Mouse (Mus musculus) embryonic facial prominence, embryonic 13.5 days (tissue): ENCODE data around the gene Ric8b. TPM values are rescaled to one million over a fixed set of nuclear protein-coding genes. Genes with fewer than 3 reads are reported as not detected.

Experiments used
- ATAC-seq: fragments of 200-750 bp; cut with Nextera tagmentation; 2 replicates; pipeline ENCODE4 v1.8.0; 2017; ENCODE audit warnings: low read depth; ENCODE audit not compliant: insufficient number of reproducible peaks, insufficient read depth, low FRiP score, low TSS enrichment
- H3K27ac ChIP-seq: fragments of 300-500 bp; sonication (generic); 2 replicates; pipeline ENCODE4 v1.5.1; 2015; ENCODE audit warnings: moderate library complexity, mild to moderate bottlenecking, inconsistent platforms
- H3K27me3 ChIP-seq: fragments of 300-500 bp; sonication (generic); 2 replicates; pipeline ENCODE4 v1.6.1; 2015; ENCODE audit warnings: mild to moderate bottlenecking, inconsistent platforms
- H3K36me3 ChIP-seq: fragments of 300-500 bp; sonication (generic); 2 replicates; pipeline ENCODE4 v1.6.1; 2015; ENCODE audit warnings: mild to moderate bottlenecking, inconsistent platforms
- H3K4me1 ChIP-seq: fragments of 300-500 bp; sonication (generic); 2 replicates; pipeline ENCODE4 v1.6.1; 2015; ENCODE audit warnings: inconsistent platforms
- H3K4me2 ChIP-seq: fragments of 300-500 bp; sonication (generic); 2 replicates; pipeline ENCODE4 v1.6.1; 2015; ENCODE audit warnings: moderate library complexity, mild to moderate bottlenecking, inconsistent platforms
- H3K4me3 ChIP-seq: fragments of 300-500 bp; sonication (generic); 2 replicates; pipeline ENCODE4 v1.5.1; 2015; ENCODE audit warnings: mild to moderate bottlenecking, inconsistent platforms
- H3K9ac ChIP-seq: fragments of 300-500 bp; sonication (generic); 2 replicates; pipeline ENCODE4 v1.6.1; 2015; ENCODE audit warnings: mild to moderate bottlenecking, inconsistent platforms
- H3K9me3 ChIP-seq: fragments of 300-500 bp; sonication (generic); 2 replicates; pipeline ENCODE4 v1.6.1; 2016; ENCODE audit warnings: inconsistent platforms
- WGBS: fragments of 180-500 bp; shearing (Covaris S2); methylation state at CpG from one replicate; pipeline ENCODE4 v1.1.7; 2015; ENCODE audit warnings: mixed read lengths; 5-methylcytosine and 5-hydroxymethylcytosine counted together
- polyA plus RNA-seq: library from polyadenylated mRNA; unstranded; fragments of >200 nt; fragmentation: Nextera tagmentation; extraction: Ambion mirVana; gene quantifications from 2 replicates; pipeline ENCODE4 v1.2.1, GENCODE M21; 2015

Ric8b gene
- polyA plus RNA-seq, 1 experiment from 2014 or later = 23.0 TPM

DNA sequence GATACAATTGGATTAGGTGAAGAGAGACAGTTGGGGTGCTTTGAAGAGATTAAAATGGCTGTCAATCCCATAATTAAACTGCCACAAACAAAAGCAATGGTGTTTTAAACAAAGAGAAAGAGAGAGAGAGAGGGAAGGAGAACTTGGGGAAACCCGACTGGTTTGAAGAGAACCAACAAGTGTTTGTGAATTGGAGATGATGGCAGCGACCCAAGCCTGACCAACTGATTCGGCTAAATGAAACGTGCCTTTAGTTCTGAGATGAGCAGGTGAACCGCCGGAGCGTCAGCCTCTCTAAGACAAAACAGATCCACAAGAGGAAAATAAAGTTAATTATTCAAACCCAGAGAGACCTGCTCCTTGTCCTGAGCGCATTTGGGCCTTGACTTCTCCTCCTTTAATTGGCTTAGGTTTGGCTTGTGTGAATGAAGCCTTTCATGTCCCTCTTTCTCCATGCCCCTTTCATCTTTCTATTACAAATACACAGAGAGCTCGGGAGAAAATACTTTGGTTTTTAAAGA, 97.1 kb downstream of the Ric8b start:
- peaks cover 59% of the 10 kb centered on the region for H3K36me3 ChIP-seq
- no peak overlapping the region for H3K4me2 ChIP-seq
- no peak overlapping the region for H3K4me3 ChIP-seq
- no peak for ATAC-seq
- H3K4me1 ChIP-seq = no peaks in the 10 kb centered on the region
- no peaks in the 10 kb centered on the region for H3K9me3 ChIP-seq
- 59% methylated on average over 9 of the region's 9 CpGs for WGBS
- no peaks in the 10 kb centered on the region for H3K27me3 ChIP-seq
- no peak overlapping the region for H3K27ac ChIP-seq
- no peak overlapping the region for H3K9ac ChIP-seq

DNA sequence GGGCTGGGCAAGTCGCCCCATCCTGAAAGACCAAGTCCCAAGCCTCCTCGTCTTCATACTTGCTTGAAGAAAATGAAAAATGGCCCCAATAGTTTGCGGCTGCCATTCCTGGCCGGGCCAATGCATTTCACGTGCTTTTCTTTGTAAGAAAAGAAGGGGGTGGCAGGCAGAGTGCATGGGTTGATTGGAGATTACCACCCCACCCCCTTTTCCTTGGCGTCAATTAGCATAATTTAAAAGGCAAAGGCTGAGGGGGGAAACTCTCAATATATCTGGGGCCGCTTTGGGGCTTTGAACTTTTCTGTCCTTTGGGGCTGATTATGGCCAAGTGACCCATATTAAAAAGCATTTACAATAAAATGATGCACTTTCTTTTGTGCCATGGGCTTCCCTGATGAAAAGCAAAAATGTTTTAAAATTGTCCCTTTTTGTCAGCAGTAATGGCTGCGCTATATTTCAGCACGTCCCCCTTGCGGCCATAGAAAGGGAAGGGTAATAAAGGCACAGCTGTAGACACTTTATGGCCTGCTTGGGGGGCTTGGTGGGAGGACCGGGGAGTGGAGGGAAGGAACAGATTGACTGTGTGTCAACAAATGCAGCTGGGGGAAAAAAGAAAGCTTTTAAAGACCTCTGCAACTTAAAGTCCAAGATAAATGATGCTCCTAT, 105.4 kb downstream of the Ric8b start:
- 0 out of 2 replicates have a peak, but pooled peaks cover 3% of the 10 kb centered on the region for H3K4me1 ChIP-seq
- ATAC-seq = no peak
- H3K9ac ChIP-seq = no peak overlapping the region
- 62% methylated on average over 11 of the region's 11 CpGs for WGBS
- no peak overlapping the region for H3K27ac ChIP-seq
- H3K27me3 ChIP-seq = no peaks in the 10 kb centered on the region
- H3K9me3 ChIP-seq = no peaks in the 10 kb centered on the region
- peaks cover 9% of the 10 kb centered on the region for H3K36me3 ChIP-seq
- H3K4me2 ChIP-seq = no peak overlapping the region
- H3K4me3 ChIP-seq = no peak overlapping the region

DNA sequence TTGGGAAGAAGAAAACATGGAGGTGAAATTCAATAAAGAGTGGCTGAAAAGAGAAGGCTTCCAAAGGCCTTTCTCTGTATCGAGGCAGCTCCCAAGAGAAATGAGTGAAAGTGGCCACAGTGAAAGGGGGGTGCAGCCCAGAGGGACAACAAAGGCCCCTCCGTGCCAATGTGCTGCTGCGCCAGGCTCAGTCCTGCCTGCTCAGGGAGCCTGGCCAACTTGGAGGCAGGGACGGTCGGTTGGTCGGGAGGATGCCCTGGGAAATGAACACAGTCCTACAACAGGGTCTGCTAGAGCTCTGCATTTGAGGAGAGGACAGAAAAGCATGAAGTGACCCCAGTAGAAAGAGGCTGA, 105.9 kb downstream of the Ric8b start:
- Histone ChIP-seq H3K9ac (no peak overlapping the region), H3K4me1 (0 out of 2 replicates have a peak, but pooled peaks cover 3% of the 10 kb centered on the region), H3K9me3 (no peaks in the 10 kb centered on the region), H3K27me3 (no peaks in the 10 kb centered on the region), H3K36me3 (peaks cover 6% of the 10 kb centered on the region), H3K4me3 (no peak overlapping the region), H3K4me2 (no peak overlapping the region), H3K27ac (no peak overlapping the region)
- WGBS = 73% methylated on average over 6 of the region's 6 CpGs
- no peak for ATAC-seq

DNA sequence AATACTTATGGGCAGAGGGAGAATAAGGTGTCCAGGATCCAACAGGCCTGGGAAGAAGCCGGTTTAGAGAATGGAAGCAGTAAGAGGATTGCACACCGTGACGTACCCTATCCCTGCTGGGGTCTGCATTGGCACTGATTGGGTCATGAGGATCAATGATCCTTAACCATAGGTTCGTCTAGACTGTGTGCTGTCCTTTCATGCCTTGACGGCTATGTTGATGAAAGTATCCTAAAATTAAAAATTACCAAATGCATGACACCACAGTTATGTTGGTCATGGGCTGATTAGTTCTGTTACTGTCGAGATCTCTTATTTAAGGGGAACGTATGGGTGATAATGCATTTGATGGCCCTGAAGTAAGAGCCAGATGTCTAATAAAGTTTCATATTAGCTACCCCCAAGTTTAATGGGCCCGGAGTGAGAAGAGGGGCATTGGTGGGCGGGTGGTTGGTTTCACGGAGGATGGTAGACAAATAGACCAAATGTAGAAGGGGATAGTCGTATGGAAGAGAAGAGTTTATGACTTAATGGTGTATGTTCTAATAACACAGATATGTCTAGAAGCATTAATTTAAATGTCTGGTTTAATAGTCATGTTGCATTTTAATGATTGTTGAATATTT, 108.5 kb downstream of the Ric8b start:
- Histone ChIP-seq H3K27me3 (no peaks in the 10 kb centered on the region), H3K4me1 (0 out of 2 replicates have a peak, but pooled peaks cover 3% of the 10 kb centered on the region), H3K9me3 (no peaks in the 10 kb centered on the region), H3K27ac (no peak overlapping the region), H3K36me3 (no peaks in the 10 kb centered on the region), H3K4me2 (no peak overlapping the region), H3K4me3 (no peak overlapping the region), H3K9ac (no peak overlapping the region)
- 90% methylated on average over 11 of the region's 11 CpGs for WGBS
- ATAC-seq = peak; percentile 95

DNA sequence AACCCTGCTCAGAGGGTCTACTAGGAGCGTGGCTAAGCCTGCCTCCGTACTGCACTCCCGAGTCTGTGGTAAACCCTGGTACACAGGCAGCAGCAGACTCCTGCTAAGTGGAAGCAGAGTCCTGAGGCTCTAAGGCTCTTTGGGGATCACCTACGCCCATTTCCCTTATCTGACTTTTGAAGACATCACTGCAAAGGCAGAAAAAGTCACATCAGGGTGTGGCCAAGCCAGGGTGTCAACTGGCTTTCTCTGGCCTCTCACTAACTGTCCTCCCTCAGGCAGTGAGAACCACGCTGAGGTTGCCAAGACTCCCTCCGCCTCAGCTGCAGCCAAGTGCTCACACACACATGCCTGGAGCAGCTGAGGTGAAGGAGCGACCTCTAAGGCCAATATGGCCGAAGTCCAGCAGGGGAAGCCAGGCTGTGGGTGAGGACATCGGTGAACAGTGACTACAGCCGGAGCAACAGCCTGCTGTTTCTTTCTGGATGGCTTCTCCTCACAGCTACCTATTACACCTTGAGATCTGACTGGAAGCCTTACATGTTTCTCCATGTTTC, 110.3 kb downstream of the Ric8b start:
- H3K36me3 ChIP-seq = no peaks in the 10 kb centered on the region
- no peak overlapping the region for H3K27ac ChIP-seq
- ATAC-seq = no peak
- H3K27me3 ChIP-seq = no peaks in the 10 kb centered on the region
- no peaks in the 10 kb centered on the region for H3K9me3 ChIP-seq
- 79% methylated on average over 10 of the region's 10 CpGs for WGBS
- H3K9ac ChIP-seq = no peak overlapping the region
- no peak overlapping the region for H3K4me3 ChIP-seq
- no peaks in the 10 kb centered on the region for H3K4me1 ChIP-seq
- H3K4me2 ChIP-seq = no peak overlapping the region

DNA sequence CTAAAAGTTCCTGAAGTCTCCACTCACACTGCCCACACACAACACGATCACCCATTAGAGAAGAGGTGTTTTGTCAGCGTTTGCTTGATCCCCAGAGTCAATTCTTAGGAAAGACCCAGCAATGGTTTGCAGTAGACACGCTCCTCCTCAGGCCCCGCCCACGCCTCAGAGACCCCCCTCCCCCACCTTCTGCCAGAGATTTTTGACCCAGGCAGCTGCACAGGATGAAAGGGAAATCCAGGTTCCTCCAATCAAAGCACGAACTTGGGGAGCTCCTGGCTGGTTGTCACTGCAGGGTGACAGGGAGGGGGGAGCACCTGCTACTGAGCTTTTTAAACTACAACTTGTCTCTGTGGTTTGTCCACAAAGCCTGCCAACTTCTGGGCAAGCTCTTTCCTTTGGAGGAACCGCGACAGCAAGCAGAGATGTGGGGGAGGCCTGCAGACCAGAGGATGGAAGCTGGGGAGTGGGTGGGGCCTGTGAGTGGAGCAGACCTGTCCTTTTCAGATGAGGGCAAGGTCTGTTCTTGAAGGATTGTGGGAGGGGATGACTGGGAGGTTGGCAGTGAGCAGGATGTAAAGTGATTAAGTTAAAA, 117.8 kb downstream of the Ric8b start:
- Histone ChIP-seq H3K4me3 (no peak overlapping the region), H3K4me1 (no peaks in the 10 kb centered on the region), H3K9me3 (no peaks in the 10 kb centered on the region), H3K36me3 (no peaks in the 10 kb centered on the region), H3K27ac (no peak overlapping the region), H3K9ac (no peak overlapping the region), H3K4me2 (no peak overlapping the region), H3K27me3 (no peaks in the 10 kb centered on the region)
- no peak for ATAC-seq
- WGBS = 26% methylated on average over 8 of the region's 8 CpGs

DNA sequence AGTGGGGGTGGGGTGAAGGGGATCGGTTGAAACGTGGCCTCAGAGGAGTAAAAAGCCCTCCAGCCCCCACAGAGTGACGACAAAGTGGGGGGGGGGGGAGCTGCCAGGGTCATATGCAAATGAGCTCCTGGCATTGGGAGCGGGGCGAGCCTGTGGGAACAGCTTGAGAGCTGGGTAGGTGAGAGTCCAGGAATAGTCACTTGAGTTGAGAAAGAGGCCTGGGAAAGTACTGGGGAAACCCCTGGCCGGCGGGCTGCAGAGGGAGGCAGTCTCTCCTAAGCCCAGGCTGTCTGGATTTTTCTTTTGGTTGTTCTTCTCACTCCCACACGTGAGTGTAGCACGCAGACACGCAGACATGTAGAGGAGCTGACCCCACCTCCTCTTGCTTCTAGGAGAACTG, 120.7 kb downstream of the Ric8b start:
- Histone ChIP-seq H3K4me3 (no peak overlapping the region), H3K4me1 (no peaks in the 10 kb centered on the region), H3K27ac (no peak overlapping the region), H3K9ac (no peak overlapping the region), H3K4me2 (no peak overlapping the region), H3K9me3 (no peaks in the 10 kb centered on the region), H3K36me3 (no peaks in the 10 kb centered on the region), H3K27me3 (no peaks in the 10 kb centered on the region)
- ATAC-seq = no peak
- whole genome bisulfite sequencing = 75% methylated on average over 10 of the region's 10 CpGs

DNA sequence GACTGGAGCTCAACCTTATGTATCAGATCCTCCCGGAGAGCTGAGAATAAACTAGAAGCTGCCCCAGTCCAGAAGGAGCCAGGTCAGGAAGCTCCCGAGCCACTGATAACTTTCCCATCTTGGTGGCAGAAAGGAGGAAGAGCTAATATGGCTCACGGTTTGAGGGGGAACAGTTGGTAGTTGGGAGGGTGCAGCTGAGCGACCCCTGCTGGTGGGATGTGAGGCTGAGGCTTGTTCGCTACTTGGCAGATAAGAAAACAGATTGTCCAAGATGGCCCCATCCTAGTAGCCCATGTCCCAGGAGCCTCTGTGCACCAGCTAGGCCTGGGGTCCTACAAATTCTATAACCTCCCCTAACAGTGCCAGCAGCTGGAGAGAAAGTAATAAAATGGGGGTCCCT, 121.4 kb downstream of the Ric8b start:
- Histone ChIP-seq H3K9ac (no peak overlapping the region), H3K4me1 (no peaks in the 10 kb centered on the region), H3K36me3 (no peaks in the 10 kb centered on the region), H3K27me3 (no peaks in the 10 kb centered on the region), H3K27ac (no peak overlapping the region), H3K4me3 (no peak overlapping the region), H3K4me2 (no peak overlapping the region), H3K9me3 (no peaks in the 10 kb centered on the region)
- no peak for ATAC-seq
- 87% methylated on average over 5 of the region's 5 CpGs for WGBS

DNA sequence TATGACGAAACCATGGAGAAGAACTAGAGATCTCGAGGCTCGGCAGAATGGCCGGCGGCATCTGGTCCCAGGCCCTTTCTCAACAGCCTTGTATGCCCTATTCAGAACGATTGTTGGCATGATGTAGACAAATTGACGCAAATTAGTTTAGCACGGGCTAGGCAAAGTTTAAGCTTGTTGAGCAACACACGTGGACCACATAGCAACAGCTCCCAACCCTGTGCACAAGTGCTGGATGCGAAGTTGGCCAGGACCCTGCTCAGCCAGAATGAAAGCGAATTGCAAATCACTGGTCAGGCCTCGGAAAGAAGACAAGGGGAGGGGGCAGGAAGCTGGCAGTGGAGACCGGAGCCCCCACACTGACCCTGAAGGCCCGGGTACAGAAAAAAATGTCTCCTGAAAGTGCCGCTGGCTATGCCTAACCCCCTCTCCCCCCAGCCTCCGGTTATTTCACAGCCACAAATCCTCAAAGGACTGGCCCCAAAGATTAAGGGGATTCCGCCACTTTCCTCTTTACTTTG, 126.8 kb downstream of the Ric8b start:
- peaks cover 10% of the 10 kb centered on the region for H3K4me1 ChIP-seq
- H3K4me3 ChIP-seq = peak overlapping the region; percentile 34
- no peak overlapping the region for H3K27ac ChIP-seq
- 16% methylated on average over 17 of the region's 17 CpGs for WGBS
- H3K27me3 ChIP-seq = 0 out of 2 replicates have a peak, but pooled peaks cover 6% of the 10 kb centered on the region
- no peaks in the 10 kb centered on the region for H3K9me3 ChIP-seq
- H3K36me3 ChIP-seq = no peaks in the 10 kb centered on the region
- ATAC-seq = no peak
- H3K9ac ChIP-seq = peak overlapping the region; percentile 64; the same call in 1 of the 2 replicates
- peak overlapping the region; percentile 59 for H3K4me2 ChIP-seq

DNA sequence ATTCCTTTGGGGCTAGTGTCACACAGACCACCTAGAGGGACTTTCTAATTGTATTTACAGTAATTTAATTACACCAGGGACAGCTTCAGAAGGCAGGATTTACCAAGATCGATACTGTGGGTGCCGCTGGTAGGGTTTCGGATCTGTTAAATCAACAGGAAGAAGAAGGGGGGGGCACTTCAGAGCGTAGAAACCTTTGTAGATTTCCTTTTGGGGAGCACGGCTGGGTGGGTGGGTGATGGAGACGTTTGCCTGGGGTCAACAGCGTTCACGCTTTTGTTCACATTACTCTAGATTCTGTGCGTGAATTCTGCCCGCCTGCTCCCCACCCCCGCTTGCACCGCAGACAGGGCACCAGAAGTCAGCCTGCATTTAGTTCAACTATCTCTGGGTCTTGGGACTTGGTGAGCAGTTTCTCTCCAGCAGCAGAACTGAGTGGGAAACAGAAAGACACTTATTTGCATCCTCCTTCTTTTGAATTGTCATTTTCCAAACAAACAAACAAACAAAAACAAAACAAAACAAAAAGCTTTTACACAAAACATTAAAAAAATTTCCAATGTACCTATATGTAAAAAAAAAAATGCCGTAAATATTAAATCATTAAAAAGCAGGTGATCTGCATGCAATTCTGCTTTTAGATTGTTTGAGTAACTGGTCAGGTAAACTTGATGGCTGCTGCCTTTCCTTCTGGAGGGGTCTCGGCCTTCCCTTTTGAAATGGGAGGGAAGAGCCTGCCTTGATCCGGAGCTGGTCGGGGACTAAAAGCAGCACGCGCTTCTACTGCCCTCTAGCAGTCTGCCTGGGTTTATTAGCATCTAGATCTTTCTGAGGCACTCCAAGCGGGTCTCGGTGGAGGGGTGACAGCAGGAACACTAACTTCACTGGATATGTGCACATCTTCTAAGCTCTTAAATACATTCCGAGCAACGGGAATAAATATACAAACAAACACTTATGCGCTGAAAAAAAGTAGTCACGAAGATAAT, 127.6 kb downstream of the Ric8b start:
- Histone ChIP-seq H3K4me3 (peak overlapping the region; percentile 34), H3K4me1 (peaks cover 10% of the 10 kb centered on the region), H3K27ac (no peak overlapping the region), H3K27me3 (0 out of 2 replicates have a peak, but pooled peaks cover 6% of the 10 kb centered on the region), H3K4me2 (peak overlapping the region; percentile 59), H3K36me3 (no peaks in the 10 kb centered on the region), H3K9ac (peak overlapping the region; percentile 64), H3K9me3 (no peaks in the 10 kb centered on the region)
- 9% methylated on average over 24 of the region's 24 CpGs for WGBS
- ATAC-seq = no peak

DNA sequence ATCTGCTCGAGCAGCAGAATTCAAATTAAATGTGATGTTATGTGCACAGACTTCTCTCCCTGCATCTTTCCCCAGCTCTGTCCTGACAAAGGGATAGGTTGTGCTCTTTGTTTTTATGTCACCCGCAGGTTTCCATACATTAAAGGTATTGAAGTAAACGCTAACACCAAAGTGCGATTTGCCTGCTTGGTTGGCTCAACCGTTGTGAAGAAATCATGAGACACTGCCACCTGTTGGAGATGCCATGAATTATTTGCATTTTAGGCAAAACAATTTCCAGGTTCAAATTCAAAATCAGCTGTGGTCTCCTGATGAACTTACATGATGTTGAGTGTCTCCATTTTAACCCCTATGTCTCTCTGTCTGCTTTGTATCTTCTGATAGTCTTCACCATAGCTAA, 129.2 kb downstream of the Ric8b start:
- ATAC-seq = no peak
- no peaks in the 10 kb centered on the region for H3K36me3 ChIP-seq
- H3K9me3 ChIP-seq = no peaks in the 10 kb centered on the region
- H3K4me2 ChIP-seq = no peak overlapping the region
- H3K27me3 ChIP-seq = 0 out of 2 replicates have a peak, but pooled peaks cover 6% of the 10 kb centered on the region
- no peak overlapping the region for H3K9ac ChIP-seq
- H3K4me3 ChIP-seq = no peak overlapping the region
- H3K4me1 ChIP-seq = peaks cover 10% of the 10 kb centered on the region
- WGBS = 35% methylated on average over 5 of the region's 5 CpGs
- no peak overlapping the region for H3K27ac ChIP-seq
